Mouse (Mus musculus): ENCODE measurements around the gene Nr4a2.
A peak's percentile ranks its signal among the peaks of the same experiment; 100 is the strongest.

The Nr4a2 gene

GRCm38 (mm10) chr2:57111791-57112538 is 11.8 kb downstream of the Nr4a2 start:
- no peak for DNase-seq (ENCODE audit: low spot score)

GRCm38 (mm10) chr2:57111011-57111790 is 12.6 kb downstream of the Nr4a2 start:
- DNase-seq (ENCODE audit: low spot score): no peak

GRCm38 (mm10) chr2:57110401-57110800 is 13.4 kb downstream of the Nr4a2 start:
- DNase-seq (ENCODE audit: low spot score): no peak

DNA sequence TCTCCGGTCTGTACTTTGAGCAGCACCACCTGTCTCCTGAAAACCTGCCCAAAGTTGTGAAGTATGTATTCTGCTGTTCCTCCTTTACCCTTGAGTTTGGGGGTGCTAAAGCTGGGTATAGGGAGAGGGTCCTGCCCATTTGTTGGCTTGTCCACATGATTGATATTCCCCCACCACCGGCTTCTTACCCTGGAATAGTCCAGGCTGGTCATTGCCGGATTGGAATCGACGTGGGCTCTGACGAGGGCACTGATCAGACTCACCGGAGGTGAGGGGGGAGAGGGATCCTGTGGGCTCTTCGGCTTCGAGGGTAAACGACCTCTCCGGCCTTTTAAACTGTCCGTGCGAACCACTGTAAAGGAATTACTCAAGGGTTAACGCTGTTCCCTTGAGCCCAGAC is 13.9 kb downstream of the Nr4a2 start:
- DNase-seq (ENCODE audit: low spot score): no peak

GRCm38 (mm10) chr2:57109301-57109700 is 14.5 kb downstream of the Nr4a2 start:
- DNase-seq (ENCODE audit: low spot score): no peak

GRCm38 (mm10) chr2:57108349-57108930 is 15.4 kb downstream of the Nr4a2 start:
- DNase-seq (ENCODE audit: low spot score): no peak

DNA sequence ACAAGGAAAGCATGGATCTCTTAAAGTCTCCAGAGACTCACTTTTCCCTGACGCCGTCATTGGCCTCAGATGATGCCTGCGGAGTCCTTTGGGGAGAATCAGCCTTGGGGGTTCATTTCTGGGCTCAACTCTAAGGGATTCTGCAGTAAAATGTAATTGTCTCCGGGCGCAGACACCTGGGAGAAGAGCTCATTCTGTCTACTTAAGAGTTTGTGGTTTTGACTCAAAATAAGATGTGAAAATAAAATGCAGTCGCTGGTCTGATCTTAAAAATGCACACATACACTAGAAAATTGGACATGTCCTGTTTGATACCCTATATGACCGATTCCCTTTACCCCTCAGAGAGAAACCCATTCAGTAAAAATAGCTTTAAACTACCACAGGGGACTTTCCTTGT is 18.4 kb downstream of the Nr4a2 start:
- no peak for DNase-seq (ENCODE audit: low spot score)

GRCm38 (mm10) chr2:57104731-57105130 is 19.1 kb downstream of the Nr4a2 start:
- DNase-seq (ENCODE audit: low spot score): no peak

DNA sequence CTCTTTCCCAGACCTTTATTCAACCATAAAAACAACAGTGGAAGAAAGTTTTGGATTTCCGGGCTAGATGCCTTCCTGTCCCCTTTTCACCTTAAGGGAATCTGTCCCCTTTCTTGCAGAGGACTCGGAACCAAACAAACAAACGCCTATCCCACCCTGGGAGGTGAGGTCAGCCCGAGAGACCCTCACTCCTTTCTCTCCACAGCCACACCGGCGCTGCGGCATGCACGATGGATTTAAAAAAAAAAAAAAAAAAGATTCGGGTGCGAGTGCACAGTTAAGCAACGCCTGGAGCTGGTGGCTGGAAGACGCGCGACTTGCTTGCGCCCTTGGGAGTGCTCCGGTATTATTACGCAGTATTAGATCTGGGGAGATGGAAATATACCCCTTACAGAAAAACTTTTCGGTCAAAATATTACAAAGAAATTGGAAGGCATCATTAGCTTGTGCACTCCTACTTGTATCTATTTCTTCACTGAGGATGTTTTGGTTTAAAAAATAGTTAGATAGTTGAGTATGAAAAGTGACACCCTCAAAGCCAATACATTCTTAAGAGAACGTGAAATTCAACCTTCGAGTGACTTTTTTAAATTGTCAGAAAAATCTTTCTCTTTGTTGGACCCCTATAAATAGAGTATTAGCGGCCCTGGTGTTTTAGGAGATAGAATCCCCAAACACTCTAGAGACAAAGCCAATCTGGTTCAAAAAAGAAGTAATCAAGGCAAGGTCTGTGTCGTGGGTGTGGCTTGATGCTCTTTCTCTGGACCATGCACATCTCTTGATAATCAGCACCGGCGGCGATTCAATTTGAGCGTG is 19.8 kb downstream of the Nr4a2 start:
- no peak for DNase-seq (ENCODE audit: low spot score)

DNA sequence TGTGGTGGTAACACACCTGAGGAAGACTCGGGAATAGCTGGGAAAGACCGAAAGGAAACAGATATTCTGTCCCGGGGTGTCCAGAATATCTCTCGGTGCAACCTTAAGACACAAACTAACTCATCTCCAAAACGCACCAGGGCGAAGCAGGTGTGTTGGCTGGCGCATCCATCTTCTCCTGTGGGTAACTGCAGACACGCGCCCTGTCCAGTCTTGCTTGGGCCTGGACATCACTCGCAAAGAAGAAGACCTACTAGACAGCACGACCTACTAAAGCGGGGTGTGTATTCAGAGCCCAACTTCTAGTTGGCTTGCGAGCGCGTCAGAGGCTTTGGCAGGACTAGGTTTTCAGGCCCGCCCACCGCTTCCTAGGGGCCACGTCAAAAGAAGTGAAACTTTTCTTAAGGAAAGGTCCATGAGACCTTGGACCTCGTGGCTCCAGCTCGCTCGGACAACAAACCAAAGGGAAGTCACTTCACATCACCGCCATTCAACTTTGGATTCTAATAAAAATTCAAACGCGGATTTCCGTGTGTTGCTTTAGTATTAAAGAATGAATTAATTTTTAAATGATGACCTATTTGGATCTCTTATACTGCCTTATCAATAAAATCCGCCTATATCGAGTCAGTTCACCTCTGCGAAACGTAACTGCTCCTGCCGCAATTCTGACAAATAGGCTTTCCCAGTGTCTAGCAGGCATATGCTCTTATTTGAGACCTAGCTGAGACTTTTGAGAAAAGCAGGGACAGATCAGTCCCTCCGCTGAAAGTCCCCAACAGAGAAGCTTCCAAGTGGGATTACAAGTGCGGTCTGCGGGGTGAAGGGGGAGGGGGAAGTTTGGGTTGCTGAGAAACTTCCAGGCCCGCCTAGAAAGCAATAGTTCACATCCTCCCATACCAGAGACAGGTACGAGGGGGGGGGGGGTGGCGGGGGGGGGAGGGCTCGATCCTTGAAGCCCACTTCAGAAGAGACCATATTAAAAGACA is 20.7 kb downstream of the Nr4a2 start:
- DNase-seq (ENCODE audit: low spot score): peak; percentile 41

DNA sequence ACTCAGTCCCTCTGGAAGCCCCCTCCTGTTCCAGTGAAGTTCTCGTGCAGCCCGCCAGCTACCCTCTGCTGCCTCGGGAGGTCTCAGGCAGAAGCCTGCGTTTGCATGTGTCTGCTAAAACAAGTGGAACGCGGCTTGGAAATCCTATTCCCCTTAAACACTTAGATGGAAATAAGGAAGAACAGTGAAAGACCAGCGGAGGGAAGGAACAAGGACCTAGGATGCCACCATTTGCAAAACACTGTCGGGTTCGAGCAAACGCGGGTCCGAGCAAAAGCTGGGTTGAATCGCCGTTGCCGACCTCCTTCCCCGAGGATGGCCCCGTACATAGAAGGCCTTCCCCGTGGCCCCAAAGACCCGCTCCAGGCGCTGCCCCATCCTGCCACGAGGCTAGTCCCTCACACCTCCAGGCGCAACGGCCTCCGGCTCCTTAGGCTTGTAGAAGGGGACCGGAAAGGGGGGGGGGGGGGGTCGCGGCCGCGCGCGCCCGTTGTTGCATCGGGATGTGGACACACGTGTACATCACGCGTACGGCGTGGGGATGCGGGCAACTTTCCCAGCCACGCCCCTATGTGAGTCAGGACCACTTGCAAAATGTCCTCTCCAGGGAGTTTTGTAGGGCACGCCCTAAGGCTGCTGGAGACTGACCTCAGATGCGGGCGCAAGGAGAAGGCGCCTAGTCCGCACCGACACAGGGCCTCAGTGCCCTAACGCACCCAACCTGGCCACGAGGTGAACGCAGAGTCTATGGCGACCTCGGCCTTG is 21.5 kb downstream of the Nr4a2 start:
- DNase-seq (ENCODE audit: low spot score): peak; percentile 47

DNA sequence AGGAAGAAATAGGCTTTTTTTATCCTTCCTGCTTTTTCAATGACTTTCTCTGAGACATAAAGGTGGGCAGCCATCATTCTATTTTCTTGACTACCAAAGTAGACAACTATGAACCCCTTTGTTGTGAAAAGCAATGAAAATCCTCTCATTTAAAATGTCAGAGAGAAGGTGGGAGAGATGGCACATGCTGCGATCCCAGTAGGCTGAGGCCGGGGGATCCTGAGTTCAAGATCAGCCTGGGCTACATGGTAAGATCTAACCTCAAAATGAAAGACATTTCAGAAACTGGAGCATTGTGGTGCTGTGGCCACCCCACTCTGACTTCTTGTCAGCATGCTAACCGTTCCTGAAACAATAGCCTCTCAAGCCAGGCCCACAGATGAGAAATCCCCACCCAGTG is 23.6 kb downstream of the Nr4a2 start:
- DNase-seq (ENCODE audit: low spot score): no peak

GRCm38 (mm10) chr2:57072452-57072851 is 51.4 kb downstream of the Nr4a2 start:
- DNase-seq (ENCODE audit: low spot score): no peak

DNA sequence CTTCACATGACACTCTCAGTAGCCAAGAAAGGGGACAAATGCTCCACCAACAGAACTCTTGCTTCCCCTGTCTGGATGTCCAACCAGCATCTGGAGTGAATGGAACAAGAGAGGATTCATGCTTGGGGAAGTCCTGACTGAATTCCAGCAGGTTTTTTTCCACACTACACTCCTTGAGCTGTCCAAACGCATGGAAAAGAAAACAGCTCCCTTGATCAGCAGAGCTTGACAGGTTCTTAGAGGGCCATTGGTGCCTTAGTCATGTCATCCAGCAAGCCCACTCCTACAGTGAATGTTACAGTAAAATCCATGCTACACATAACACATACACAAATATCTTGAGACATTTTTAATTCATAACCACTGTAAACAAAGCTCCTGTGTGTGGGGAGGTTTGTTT is 60.3 kb downstream of the Nr4a2 start:
- no peak for DNase-seq (ENCODE audit: low spot score)

All from embryo, embryonic 10 days (tissue).